Mouse (Mus musculus): ENCODE data around the gene Foxd3.
"Not testable (repeated sequence)": the region's sequence is repeated elsewhere in the genome, so short reads cannot be mapped to it uniquely, and the experiment has no call there.

Foxd3 gene

DNA sequence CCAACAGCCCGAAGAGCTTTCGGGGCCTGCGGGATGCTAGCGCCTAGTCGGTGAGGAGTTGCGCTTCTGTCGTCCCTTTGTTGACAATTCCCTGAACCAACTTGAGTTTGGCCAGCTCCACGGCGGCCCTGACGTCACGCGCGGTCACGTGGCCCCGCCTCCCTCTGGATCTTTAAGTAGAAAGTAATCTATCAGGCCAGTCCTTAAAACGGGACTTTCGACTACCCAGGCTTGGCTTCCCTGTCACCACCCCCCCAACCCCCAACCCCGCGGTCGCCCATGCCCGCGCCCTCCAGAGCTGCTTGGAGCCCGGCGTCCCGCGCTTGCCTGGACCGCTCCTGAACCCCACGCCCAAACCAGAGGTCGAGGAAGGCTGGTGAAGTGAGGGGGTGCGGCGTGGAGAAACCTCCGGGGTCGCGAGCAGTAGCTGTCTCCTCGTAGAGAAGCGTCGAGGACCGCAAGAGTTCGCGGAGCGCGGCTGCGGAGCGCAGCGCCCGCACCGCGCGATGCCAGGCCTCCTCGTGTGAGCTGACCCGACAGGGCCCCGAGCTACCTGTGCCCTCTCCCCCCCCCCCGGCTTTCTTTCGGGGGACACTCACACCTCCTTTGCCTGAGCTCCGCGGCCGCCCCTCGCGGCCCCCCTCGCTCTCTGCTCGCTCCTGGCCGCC is at the start of gene Foxd3:
Foxd3 (plus strand) TSS at position 363 of the 668 bp plus-strand sequence.
- DNase-seq (ENCODE audit: low read depth), result no peak

DNA sequence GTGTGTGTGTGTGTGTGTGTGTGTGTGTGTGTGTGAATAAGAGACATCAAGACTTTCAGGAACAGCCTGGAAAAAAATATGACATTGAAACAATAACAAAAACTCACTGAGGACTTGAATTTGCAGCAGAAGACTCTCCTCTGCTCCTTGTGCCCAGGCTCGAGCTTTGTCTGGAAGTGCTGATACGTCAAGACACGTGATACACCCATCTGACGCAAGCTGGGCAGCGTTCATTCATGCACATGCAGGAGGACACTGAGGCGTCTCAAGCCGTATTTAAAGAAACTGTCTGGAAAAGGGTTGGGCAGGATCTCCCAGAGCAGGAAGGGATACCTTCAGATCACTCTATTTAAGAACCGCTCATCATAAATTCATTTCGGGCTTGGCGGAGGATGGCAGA is 43.9 kb upstream of the Foxd3 start:
- no peak for DNase-seq (ENCODE audit: low read depth)

DNA sequence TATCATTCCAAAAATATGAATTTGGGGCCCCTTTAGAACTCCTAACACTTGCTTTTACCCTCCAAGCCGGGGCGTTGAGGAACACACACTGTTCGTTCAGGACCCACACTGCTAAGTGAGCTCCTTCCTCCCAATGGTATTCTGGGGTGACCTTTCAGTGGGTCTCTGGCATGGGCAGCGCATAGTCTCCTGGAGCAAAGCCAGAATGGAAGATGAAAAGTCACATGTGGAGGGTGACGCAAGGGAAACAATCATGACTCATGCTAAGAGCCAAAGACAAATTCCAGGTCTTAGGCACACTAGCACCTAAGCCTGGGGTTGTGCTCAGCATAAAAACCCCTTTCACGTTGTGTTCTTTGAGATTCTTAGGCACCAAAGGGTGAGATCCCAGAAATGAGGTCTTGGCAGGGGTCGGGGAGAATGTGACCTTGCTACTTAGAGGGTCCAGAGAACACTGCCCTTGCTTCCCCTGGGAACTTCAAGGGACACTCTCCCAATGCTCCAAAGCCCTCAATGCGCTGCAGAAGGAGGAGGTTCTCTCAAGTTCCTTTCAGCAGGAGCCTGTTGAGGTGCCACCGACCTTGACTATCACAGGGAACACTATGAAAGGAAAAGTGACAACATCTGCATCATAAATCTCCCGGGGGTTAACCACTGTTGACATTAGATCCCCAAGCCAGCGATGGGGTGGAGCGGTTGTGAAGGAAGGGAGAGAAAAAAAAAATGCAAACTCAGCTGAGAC is 43.3 kb upstream of the Foxd3 start:
- DNase-seq (ENCODE audit: low read depth), result no peak

DNA sequence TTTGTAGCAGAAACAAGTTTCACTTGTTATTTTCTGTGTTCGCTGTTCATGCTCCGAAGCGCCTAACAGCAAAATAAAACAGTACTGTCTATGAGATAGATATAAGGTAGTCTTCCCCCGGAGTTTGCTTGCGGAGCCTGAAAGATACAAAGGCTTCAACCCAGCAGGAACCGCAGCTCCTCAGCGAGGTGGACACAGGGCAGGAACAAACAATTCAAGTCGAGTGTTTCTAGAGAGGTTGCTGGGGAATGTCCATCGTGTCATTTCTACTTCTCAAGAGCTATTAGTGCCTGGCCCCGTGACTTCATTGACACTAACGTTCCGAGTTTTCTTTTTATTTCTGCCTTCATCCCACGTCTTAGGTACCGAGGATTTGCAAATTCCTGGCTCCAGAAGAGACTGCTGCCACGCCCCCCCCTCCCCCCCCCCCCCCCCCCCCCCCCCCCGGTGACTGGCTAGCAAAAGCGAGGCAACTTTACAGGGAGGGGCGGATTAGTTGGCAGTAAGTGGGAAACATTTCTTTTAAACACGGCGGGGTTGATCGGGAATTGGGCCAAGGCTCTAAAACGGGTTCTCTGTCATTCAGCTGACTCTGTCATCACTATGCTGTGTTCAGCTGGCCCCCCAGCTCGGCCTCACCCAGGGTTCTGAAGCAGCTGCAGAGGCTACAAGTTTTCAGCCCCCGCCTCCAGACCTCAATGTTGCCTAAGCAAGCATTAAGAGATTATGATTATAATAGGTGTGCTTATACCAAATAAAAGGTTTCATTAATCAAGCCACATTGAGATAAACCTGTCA is 29.9 kb upstream of the Foxd3 start:
- no peak for DNase-seq (ENCODE audit: low read depth)

DNA sequence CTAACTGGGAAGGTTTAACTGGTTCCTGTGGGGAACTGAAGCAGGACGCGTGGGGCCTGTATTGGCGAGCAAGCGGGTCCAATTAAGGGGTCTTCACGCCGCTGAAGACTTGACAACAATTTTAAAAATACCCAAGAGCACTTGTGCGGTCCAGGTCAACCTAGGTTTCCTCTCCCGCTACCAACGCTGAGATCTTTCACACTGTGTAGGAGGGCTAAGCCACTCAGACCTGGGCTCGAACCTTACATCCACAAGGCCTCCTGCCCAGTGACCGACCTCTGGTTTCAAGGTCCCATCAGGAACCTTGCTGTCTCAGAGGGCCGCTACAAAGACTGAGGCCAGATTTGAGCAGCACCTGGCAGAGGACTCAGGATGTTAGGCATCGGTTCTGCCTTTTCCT is 29.0 kb upstream of the Foxd3 start:
- DNase-seq (ENCODE audit: low read depth), result no peak

DNA sequence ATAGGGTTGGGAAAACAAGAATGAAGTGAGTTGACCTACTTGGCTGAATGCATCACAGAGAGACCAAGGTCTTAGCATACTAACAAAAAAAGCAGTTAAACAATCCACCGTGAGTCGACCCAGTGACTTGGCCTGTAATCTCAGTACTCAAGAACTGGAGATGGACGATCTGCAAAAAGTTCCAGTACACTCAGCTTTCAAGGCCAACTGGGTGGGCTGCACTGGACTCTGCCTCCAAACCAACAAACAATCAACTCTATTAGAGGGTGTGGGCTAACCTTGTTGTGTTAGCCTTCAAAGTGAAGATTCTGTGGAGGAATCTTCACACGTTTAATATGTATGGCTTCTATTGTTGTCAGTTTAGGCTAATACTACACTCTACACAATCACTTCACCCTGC is 20.1 kb upstream of the Foxd3 start:
- no peak for DNase-seq (ENCODE audit: low read depth)

DNA sequence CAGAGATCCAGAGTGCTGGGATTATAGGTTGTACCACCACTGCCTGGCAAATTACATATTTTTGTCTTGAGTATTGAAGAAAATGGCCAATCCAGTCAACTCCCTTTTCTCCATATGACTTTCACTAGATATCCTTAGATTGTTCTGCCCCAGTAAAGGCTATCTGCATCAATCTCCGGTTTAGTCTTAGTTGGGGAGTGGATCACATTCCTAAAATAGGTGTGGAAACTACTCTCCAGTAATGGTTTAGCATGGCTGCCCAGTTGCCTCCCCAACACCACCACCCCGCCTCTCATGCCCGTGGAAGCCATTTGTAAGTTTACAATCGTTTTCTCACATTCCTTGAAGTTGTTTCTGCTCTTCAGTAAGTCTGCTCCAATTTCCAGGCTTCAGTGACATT is 19.4 kb upstream of the Foxd3 start:
- no peak for DNase-seq (ENCODE audit: low read depth)

DNA sequence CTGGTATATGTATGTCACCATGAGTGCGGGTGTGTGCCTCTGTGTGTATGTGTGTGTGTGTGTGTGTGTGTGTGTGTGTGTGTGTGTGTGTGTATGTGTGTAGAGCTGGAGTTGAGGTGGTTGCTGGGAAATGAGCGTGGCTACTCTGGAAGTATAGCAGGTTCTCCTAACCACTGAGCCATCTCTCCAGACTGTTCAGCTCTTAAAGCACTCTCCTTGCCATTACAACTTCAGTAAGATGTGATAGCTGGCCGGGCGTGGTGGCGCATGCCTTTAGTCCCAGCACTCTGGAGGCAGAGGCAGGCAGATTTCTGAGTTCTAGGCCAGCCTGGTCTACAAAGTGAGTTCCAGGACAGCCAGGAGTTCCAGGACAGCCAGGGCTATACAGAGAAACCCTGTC is 15.5 kb upstream of the Foxd3 start:
- DNase-seq (ENCODE audit: low read depth), result not testable (repeated sequence)

DNA sequence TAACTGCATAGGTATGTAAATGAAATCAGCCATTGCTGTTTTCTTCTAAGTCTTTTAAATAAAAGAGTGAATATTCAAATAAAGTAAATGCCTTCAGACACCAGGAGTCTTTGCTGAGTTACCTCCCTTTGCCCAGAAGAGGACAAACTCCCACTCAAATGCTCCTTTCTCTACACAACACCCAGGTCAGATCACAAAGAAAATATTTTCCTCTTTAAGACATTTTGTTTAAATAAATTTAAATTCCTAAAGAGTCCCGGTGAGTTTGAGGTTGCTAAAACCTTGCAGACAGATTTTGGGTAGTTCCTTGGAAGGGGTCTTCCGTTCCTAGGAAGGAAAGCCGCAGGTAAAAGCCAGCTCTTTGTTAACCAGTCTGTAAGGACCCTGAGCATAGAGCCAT is 14.2 kb upstream of the Foxd3 start:
- DNase-seq (ENCODE audit: low read depth), result no peak

DNA sequence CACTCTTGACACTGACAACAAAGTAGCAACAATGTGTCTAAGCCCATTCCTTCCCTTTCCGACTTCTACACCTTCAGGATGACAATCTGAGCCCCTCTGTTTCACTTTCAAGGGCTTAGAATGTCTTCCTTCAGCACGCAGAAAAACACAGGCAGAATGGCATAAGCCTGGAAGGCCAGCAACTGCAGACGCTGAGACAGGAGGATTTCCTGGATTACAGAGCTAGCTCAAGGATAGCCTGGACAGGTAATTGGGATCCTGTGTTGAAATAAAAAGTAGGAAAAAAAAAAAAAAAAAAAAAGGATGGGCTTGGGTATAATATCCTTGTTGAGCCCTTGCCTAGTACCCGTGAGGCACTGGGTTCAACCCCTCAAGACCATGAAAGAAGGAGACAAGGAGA is 10.5 kb upstream of the Foxd3 start:
- DNase-seq (ENCODE audit: low read depth), result no peak

DNA sequence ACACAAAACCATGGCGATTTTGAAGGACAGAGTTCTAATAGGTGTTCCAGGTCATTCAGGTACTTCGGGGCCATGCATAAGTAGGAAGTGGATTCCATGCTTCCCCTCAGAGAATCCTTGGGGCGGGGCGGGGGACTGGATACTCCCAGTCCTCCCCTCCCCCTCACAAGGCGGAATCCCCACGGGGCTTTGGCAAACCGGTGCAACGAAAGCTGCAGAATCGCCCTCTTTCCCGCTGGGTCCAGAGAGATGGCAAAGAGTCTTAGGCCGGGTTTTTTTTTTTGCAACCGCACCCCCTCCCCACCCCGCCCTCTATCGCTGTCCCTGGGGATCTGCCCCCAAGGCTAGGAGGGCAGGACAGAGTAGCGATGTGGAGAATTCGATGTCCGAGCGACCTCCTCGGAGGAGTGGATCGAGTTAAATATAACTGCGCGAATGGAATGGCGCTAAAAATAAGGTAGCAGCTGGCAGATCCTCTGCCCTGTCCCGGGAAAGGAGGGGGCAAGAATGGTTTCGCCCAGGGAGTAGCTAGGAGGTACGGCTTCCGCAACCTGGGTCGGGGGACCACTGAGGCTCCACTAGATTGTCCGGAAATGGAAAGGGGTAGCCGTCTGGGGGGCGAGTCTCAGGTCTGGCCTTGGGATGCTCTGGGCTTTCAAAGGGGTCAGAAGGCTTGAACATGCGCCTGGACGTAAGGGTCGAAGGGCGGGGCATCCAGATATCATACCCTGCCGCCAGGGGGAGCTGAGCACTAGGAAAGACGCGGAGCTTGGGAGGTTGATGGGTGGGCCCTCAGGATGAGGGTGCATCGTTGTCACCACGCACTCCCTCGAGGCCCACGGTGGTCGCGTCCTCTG is 5.8 kb upstream of the Foxd3 start:
- DNase-seq (ENCODE audit: low read depth), result no peak

DNA sequence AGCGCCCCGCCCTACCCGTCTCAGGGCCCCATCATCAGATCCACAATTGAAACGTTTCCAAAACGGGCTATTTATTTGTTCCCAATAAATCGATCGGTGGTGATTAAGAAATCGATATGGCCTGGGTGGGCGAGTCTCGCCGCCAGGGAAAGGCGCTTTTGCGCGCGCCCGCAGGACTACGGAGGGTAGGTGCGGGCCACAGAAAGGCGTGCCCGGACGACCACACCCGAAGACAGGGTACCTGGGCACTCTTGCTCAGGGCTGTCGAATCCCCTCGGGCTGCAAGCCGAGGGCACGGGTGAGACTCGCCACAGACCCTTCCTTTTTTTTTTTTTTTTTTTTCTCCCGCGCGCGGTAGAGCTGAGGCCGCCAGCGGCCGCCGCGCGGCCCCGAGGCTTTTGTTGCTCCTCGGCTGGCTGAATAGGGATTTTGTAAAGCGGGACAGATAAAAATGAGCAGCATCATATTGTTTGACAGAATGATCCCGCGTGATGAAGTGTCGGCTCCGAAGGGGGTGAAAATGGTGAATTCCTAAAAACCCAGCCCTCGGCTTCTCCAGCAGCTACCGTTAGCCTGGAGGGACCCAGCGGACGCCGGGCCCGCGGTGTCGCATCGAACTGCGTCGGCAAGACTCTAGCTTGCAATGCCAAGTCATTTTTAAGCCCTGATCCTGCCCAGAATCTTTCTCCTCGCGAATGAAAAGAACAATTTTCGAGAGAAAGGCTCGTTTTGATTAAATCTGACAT is 5.0 kb upstream of the Foxd3 start:
- DNase-seq (ENCODE audit: low read depth), result no peak

DNA sequence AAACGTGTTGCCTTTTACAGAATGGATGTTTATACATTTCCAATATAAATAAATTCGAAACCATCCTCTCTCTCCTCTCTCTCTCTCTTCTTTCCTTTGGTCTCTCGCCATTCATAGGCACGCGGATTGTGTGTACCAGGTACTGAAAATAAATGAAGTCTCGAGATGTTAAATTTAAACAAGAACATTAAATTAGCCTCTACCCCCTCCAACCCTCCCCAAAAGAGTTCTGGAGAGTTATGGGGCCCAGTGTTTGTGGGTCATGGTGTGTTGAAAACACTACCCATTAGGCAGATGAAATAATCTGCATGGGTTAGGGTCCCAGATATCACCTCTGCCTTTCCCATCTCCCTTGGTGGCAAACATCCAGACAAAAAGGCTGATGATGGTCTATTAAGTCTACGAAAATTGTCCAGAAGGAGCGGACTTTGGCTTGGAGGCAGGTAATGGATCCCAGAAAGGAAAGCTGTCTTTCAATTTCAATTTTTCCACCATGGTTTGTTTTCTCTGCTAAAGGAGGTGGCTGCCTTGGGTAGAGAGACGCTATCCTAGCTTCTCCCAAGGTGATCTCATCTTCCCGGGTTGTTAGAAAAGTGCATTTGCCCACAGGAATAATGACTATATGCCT is 4.2 kb upstream of the Foxd3 start:
- no peak for DNase-seq (ENCODE audit: low read depth)

DNA sequence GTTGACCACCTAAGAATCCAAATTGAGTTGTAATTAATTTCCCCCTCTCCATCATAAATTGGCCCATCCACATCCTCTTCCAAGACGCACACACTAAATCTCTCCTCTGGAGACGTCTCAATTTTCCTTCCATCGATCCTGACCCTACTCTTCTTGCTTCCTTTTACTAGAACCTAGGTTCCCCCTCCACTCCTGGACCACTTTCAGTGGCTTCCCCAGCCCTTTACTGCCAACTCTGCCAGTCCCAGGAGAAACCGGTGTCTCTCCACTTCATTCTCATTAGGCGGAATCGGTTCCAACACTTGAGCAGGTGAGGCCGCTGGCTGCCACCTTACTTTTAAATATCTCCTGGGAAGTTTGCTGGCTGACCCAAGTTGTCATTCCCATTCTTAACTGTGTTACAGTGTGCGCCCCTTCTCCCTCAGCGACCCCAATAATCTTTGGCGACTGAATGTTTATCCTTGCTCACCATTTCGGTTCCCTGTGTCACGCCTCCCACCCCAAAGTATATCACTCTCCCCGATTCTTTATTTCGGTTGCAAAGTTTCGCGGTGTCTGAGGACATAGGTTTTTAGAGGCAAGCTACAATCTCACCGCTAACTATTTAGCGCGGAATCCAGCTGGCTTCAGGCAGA is 3.4 kb upstream of the Foxd3 start:
- DNase-seq (ENCODE audit: low read depth), result no peak

DNA sequence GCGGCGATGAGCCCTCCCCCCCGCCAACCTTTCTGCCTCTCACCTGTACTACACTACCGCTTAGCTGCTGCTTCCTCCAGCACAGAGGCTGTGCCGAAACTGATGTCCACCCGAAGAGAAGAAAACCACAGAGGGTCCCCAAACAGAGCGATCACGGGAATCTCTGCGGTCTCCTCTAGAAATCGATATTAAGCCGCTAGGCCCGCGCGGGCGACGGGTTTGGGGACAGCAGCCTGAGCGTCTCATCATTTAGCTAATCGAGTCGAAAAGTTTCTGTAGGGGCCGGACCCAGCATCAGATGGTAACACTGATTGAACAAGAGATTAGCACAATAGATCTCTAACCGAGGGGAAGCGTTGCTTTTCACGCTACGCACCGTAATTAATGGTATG is 2.9 kb upstream of the Foxd3 start:
- DNase-seq (ENCODE audit: low read depth), result no peak

DNA sequence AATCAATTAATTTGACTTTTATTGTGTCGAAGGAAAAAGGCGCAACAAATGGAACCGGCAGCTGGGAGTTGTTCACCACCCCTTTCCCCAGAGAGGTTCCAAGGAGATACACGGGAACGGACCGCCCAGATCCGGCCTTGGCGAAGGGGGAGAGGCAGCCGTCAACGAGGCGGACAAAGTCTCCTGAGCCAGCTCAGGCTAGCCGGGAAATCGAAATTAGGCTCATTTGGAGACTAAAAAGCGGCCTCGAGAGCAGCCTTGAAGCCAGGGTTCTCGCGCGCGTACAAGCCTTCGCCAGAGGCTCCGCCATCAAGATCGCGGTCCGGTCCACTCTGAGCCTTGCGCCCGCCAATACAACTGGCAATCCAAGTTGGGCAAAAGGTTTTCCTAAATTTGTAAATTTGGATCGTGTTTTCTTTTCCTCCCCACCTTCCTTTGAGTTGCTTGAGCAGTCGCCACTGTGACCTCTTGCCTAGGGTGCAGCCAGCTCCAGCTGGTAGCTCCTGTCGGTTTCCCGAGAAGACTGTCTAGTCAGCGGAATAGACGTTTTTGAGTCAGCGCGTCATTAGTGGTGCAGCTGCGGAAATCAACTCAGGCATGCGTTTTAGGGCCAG is 2.4 kb upstream of the Foxd3 start:
- DNase-seq (ENCODE audit: low read depth), result no peak

DNA sequence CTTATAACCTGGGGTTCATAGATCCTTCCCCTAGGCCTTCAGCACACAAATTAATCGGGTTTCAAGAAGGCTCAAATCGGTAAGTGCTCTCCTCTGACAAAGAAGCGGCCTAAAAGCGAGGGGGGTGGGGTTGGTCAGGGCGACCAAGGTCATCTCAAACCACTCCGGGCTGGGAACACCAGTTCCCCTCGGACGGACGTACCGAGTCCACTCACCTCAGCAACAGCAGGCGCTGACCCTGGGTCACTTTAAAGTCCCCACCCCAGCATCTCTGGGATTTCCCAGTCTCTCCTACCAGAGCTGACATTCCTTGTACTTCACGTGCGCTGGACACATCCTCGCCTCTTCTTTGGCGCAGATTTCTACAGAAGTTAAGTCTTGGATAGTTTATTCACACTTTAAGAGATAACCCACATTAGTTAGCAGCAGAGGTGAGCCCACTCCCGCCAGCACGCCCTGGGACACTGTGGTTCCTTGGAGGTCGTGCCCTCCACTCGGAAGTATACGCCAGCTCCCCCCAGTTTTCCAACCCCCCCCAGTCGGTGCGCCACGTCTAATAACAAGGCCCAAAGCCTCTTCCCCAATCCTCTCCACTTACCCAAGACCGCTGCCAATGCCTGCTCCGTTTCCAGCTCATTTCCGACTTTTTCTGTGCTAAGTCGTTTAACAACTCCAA is 1.3 kb upstream of the Foxd3 start:
- DNase-seq (ENCODE audit: low read depth), result no peak

DNA sequence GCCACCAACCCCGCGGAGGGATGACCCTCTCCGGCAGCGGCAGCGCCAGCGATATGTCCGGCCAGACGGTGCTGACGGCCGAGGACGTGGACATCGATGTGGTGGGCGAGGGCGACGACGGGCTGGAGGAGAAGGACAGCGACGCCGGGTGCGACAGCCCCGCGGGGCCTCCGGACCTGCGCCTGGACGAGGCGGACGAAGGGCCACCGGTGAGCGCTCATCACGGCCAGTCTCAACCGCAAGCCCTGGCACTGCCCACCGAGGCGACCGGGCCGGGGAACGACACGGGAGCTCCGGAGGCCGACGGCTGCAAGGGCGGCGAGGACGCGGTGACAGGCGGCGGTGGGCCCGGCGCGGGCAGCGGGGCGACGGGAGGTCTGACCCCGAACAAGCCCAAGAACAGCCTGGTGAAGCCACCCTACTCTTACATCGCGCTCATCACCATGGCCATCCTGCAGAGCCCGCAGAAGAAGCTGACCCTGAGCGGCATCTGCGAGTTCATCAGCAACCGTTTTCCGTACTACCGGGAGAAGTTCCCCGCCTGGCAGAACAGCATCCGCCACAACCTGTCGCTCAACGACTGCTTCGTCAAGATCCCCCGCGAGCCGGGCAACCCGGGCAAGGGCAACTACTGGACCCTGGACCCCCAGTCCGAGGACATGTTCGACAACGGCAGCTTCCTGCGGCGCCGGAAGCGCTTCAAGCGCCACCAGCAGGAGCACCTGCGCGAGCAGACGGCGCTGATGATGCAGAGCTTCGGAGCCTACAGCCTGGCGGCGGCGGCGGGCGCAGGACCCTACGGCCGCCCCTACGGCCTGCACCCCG is 718 bp downstream of the Foxd3 start:
- DNase-seq (ENCODE audit: low read depth), result no peak

DNA sequence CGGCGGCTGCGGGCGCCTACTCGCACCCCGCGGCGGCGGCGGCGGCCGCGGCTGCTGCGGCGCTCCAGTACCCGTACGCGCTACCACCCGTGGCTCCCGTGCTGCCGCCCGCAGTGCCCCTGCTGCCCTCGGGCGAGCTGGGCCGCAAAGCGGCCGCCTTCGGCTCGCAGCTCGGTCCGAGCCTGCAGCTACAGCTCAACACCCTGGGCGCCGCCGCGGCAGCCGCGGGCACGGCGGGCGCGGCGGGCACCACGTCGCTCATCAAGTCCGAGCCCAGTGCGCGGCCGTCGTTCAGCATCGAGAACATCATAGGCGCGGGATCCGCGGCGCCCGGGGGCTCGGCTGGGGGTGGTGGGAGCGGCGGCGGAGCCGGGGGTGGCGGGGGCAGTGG is 1.3 kb downstream of the Foxd3 start:
- no peak for DNase-seq (ENCODE audit: low read depth)
